Mouse (Mus musculus): ENCODE data around the gene Ropn1l.

DNA sequence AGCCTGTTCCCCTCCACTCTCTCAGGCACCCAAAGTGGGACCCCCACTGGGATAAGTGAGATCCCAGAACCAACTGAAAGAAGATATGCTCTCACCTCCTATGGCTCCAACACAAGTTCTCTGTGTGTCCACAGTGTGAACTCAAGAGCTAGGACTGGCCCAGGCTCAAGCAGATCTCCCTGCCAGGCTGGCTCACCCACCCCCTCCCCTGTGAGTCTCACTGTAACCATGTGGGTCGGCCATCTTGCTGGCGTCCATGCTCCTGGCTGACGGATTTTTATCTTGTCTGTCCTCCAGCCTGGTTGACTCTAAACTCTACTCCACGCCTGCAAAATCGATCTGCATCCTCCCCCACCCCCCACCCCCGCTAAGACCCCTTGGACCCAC lies 36.1 kb downstream of the Ropn1l start:
- TF ChIP-seq CTCF (IDR thresholded peaks at IDR 0.05 in 2 of 3, conservative IDR thresholded peaks at IDR 0.05 in 1 of 3; ENCODE audit: control insufficient read depth in 1 of 3, insufficient read depth in 1 of 3, low read depth in 2 of 3, low read length in 3 of 3, poor library complexity in 1 of 3, severe bottlenecking in 1 of 3) (no peak), HCFC1 (IDR thresholded peaks at IDR 0.05; ENCODE audit: low read depth, low read length) (no peak), NRF1 (IDR thresholded peaks at IDR 0.05; ENCODE audit: insufficient read depth, low read depth, low read length, poor library complexity, severe bottlenecking) (no peak), ZC3H11A (IDR thresholded peaks at IDR 0.05; ENCODE audit: low read depth, low read length) (no peak)

All from MEL (cell line).